Mouse (Mus musculus) heart, embryonic 15.5 days (tissue): ENCODE measurements around the gene Rnf121. TPM values are rescaled to one million over a fixed set of nuclear protein-coding genes. Genes with fewer than 3 reads are reported as not detected.

Source experiments
- polyA plus RNA-seq: library from polyadenylated mRNA; unstranded; fragments of >200 nt; fragmentation: Nextera tagmentation; extraction: Ambion mirVana; gene quantifications from 2 replicates; pipeline ENCODE4 v1.2.1, GENCODE M21; 2015

Rnf121 gene
- polyA plus RNA-seq, 1 experiment from 2014 or later, result 15.0 TPM

Other genes starting within 250 kb of the Rnf121 start
- 0.39 and 1.9 TPM in 2 replicates for gene Phox2a, start 247.2 kb downstream of the Rnf121 start, polyA plus RNA-seq
- gene Inppl1, start 227.2 kb downstream of the Rnf121 start, polyA plus RNA-seq, result 52.7 and 64.5 TPM in 2 replicates
- 1.1 and 1.9 TPM in 2 replicates for gene Folr2, start 208.3 kb downstream of the Rnf121 start, polyA plus RNA-seq
- gene Anapc15, start 201.8 kb downstream of the Rnf121 start, polyA plus RNA-seq, result 48.3 and 54.7 TPM in 2 replicates
- 4.3 and 6.1 TPM in 2 replicates for gene Folr1, start 194.7 kb downstream of the Rnf121 start, polyA plus RNA-seq
- gene Lamtor1, start 159.6 kb downstream of the Rnf121 start, polyA plus RNA-seq, result 130 and 151 TPM in 2 replicates
- gene Tomt, start 159.1 kb downstream of the Rnf121 start, polyA plus RNA-seq, result 0.10 and 0.22 TPM in 2 replicates
- gene Lrrc51, start 131.6 kb downstream of the Rnf121 start, polyA plus RNA-seq, result 3.9 and 4.6 TPM in 2 replicates
- 40.0 and 50.0 TPM in 2 replicates for gene Numa1, start 131.4 kb downstream of the Rnf121 start, polyA plus RNA-seq
- 1.5 and 2.3 TPM in 2 replicates for gene Il18bp, start 46.8 kb downstream of the Rnf121 start, polyA plus RNA-seq
- 18.9 and 22.0 TPM in 2 replicates for gene Xndc1, start within 50 bp of the Rnf121 start, polyA plus RNA-seq
- 0.67 and 0.77 TPM in 2 replicates for gene Xntrpc, start 244 bp upstream of the Rnf121 start, polyA plus RNA-seq
- gene Trpc2, start 17.6 kb upstream of the Rnf121 start, polyA plus RNA-seq, result 0.09 TPM in 1 of 2 replicates, not detected in the other
- gene Art1, start 36.3 kb upstream of the Rnf121 start, polyA plus RNA-seq, result 2.8 and 3.0 TPM in 2 replicates
- gene Art5, start 44.0 kb upstream of the Rnf121 start, polyA plus RNA-seq, result 0.98 and 1.1 TPM in 2 replicates
- gene Chrna10, start 51.4 kb upstream of the Rnf121 start, polyA plus RNA-seq, result 0.08 TPM in 1 of 2 replicates, not detected in the other
- 17.8 and 22.0 TPM in 2 replicates for gene Nup98, start 144.7 kb upstream of the Rnf121 start, polyA plus RNA-seq
- gene Pgap2, start 144.7 kb upstream of the Rnf121 start, polyA plus RNA-seq, result 50.8 and 59.0 TPM in 2 replicates
- gene Rhog, start 190.6 kb upstream of the Rnf121 start, polyA plus RNA-seq, result 37.6 and 53.6 TPM in 2 replicates
- gene Stim1, start 202.3 kb upstream of the Rnf121 start, polyA plus RNA-seq, result 14.7 and 16.5 TPM in 2 replicates